Mouse (Mus musculus) retina, adult 2 months (tissue): ENCODE data around the gene Ppp1r18.

Experiments used
- DNase-seq: peaks from one replicate; pipeline ENCODE4 v3.0.0-alpha.2; 2012; ENCODE audit warnings: low read depth, low spot score

Ppp1r18 gene

GRCm38 (mm10) chr17:35909919-35910369, 44.6 kb downstream of the Ppp1r18 start, which contains the start of gene Atat1:
TSS of gene Atat1 (minus strand) at chr17:35910075.
- DNase-seq = peak; percentile 78

- DNase-seq = no peak
Measured at GRCm38 (mm10) chr17:35914975-35915374, 49.6 kb downstream of the Ppp1r18 start.

- no peak for DNase-seq
Measured at GRCm38 (mm10) chr17:35915538-35916296, 50.3 kb downstream of the Ppp1r18 start.

- peak; percentile 99 for DNase-seq
Measured at GRCm38 (mm10) chr17:35916297-35917142, 51.1 kb downstream of the Ppp1r18 start, which contains the start of the genes Mrps18b and Ppp1r10. TSS of gene Mrps18b (minus strand) at chr17:35916389. TSS of gene Ppp1r10 (plus strand) at chr17:35916434.

- no peak for DNase-seq
Measured at GRCm38 (mm10) chr17:35917143-35917462, 51.7 kb downstream of the Ppp1r18 start.

- DNase-seq = peak; percentile 70
Measured at GRCm38 (mm10) chr17:35917463-35918251, 52.3 kb downstream of the Ppp1r18 start.

GRCm38 (mm10) chr17:35918276-35919059, 53.1 kb downstream of the Ppp1r18 start:
- no peak for DNase-seq

GRCm38 (mm10) chr17:35919060-35919715, 53.8 kb downstream of the Ppp1r18 start:
- DNase-seq = peak; percentile 92

GRCm38 (mm10) chr17:35919864-35920301, 54.5 kb downstream of the Ppp1r18 start:
- DNase-seq = no peak

- DNase-seq = no peak
Measured at GRCm38 (mm10) chr17:35920384-35920783, 55.0 kb downstream of the Ppp1r18 start.

GRCm38 (mm10) chr17:35920862-35921562, 55.6 kb downstream of the Ppp1r18 start:
- no peak for DNase-seq

GRCm38 (mm10) chr17:35921710-35922109, 56.3 kb downstream of the Ppp1r18 start:
- no peak for DNase-seq

GRCm38 (mm10) chr17:35922566-35922965, 57.2 kb downstream of the Ppp1r18 start:
- no peak for DNase-seq

GRCm38 (mm10) chr17:35923281-35923680, 57.9 kb downstream of the Ppp1r18 start:
- DNase-seq = no peak
